Mouse (Mus musculus) layer of hippocampus, adult 2 months (tissue): ENCODE results near the gene R3hcc1l. TPM values are rescaled to one million over a fixed set of nuclear protein-coding genes. Genes with fewer than 3 reads are reported as not detected.

ENCODE experiments used
- DNase-seq, 2 experiments: peaks; one replicate each; pipeline ENCODE4 v3.0.0; 2022; ENCODE audit warnings: low spot score in 2 of 2
- H3K27ac ChIP-seq: fragments of 200-600 bp; 2 replicates; pipeline ENCODE4 v1.8.1; 2022
- H3K4me3 ChIP-seq: fragments of 200-600 bp; 2 replicates; pipeline ENCODE4 v1.8.1; 2022; ENCODE audit warnings: mild to moderate bottlenecking
- CTCF ChIP-seq: fragments of 200-600 bp; conservative IDR thresholded peaks from 2 replicates; pipeline ENCODE4 v1.8.1; 2022; ENCODE audit warnings: antibody characterized with exemption, mild to moderate bottlenecking, moderate library complexity
- total RNA-seq, 2 experiments: library from RNA; stranded (reverse); gene quantifications; 2 replicates each; pipeline ENCODE4 v1.2.3; 2021

R3hcc1l gene
- total RNA-seq, 2 experiments from 2014 or later: 27.4 to 27.5 TPM

DNA sequence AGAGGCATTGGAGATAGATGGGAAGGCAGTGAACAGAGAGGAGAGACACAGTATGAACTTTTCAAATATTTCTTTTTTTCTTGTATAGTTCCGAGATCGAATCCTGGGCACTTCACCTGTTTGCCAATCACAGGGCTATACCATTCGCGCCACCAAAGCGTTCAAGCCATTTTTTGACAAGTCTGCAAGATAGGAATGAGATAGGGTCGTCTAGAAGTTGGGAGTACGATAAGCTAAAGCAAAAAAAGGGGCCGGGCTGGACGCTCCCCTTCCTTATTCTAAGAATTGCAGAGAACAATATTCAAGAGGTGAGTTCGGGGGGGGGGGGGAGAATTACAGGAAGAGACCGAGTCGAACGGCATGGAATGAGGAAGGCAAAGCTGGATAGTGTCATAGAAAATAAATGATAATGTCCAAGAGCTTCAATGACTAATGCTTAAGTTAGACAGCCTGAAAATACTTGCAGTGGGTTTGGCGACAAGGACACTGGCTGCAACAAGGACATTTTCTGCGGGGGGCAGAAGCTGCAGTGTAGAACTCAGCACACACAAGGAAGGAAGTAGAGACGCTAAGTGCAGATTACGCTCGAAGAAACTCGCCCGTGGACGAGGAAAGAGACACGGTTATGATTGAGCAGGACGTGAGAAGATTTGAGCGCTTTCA lies 471 bp upstream of the R3hcc1l start:
- no peak for DNase-seq
- peak overlapping the region; percentile 99 for H3K4me3 ChIP-seq
- TF ChIP-seq CTCF: no peak
- peak overlapping the region; percentile 94 for H3K27ac ChIP-seq

DNA sequence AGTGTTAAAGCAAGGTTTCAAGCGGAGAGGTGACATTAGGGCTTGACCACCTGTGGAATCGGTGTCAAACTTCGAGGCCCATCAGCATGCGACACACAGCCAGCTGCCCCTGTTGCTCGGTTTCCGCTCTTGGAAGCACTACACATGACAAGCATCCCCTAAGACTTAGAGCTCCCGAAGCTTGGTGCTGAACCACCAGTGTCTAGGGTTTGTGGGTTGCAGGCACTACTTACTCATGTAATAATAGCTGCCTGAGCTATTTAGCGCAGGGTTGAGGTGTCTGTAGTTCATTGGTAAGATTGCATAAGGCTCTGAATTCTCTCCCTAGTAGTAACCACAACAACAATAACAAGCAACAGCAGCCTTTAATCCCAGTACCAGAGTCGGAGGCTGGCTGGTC lies 1.2 kb downstream of the R3hcc1l start:
- TF ChIP-seq CTCF: no peak
- DNase-seq: no peak
- Histone ChIP-seq H3K4me3 (peak overlapping the region; percentile 99), H3K27ac (no peak overlapping the region)

DNA sequence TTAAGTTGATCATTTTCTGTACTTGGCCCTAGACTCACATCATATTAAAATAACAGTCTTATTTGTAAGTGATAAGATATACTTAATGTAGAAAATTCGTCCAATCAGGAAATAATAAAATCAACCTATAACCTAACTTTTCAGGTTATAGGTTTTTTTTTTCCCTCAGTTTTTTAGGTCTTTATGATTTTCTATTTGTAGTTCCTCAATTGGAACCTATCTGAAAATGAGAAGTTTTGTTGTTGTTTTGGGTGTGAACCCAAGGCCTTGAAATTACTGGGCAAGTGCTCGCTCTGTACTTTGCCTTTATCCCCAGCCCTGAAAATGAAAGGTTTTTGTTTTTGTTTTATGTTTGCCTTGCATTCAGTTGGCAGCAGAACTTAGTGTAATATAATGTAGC lies 6.1 kb downstream of the R3hcc1l start:
- no peak for TF ChIP-seq CTCF
- Histone ChIP-seq H3K4me3 (no peak overlapping the region), H3K27ac (no peak overlapping the region)
- DNase-seq: no peak

DNA sequence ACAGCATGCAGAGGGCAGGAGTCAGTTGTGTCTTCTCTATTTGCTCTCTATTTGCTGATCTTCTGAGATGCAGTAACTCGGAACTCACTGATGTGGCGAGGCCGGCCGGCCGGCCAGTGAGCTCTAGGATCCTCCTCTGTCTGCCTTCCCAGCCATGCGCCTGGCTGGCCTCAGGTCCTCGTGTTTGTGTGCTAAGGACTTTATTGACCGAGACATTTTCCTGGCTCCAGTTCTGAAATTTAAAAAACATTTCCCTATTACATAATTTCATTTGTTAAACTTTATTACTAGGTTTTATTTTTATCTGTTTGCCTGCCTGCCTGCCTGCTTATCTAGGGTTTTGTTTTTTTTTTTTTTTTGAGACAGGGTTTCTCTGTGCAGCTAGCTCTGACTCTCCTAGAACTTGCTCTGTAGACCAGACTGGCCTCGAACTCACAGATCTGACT lies 11.5 kb downstream of the R3hcc1l start:
- TF ChIP-seq CTCF: no peak
- H3K4me3 ChIP-seq: no peak overlapping the region
- no peak for DNase-seq
- no peak overlapping the region for H3K27ac ChIP-seq

DNA sequence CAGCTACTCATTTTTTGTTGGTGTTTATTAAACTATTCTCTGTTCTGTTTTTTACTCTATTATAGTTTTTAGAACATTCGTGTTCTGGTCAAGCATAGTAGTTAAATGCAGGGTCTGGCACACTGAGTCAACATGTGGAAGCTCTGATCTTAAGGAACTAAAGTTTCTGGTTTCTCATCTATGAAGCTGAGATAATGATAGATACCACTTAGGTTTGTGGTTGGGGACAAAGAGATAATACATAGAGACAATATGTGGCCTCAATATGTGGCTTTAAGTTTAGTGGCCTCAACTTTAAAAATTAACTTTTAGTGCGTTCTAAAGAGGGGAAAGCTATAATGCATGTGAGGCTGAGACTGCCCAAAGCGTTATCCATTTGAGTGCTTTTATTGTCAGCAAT lies 15.9 kb downstream of the R3hcc1l start:
- H3K4me3 ChIP-seq: no peak overlapping the region
- no peak for DNase-seq
- TF ChIP-seq CTCF: no peak
- no peak overlapping the region for H3K27ac ChIP-seq

DNA sequence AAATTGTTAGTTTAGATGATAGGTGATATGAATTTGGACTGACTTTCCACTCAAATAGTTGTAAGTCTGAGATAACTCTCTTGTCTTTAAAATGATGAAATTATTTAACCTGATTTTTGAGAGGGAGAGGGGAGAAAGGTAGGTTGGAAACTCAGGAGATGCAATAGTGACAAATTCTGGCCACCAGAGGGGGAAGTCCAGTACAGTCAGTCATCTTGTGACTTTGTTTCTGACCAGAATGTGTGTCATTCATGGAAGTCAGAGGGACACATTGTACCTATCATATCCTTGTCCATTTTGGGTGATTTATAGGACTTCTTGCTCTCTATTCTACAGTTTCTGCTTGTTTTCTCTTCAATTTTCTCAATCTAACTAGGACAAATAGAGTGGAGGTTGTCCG lies 19.0 kb downstream of the R3hcc1l start:
- DNase-seq: no peak
- TF ChIP-seq CTCF: peak; percentile 59
- no peak overlapping the region for H3K4me3 ChIP-seq
- no peak overlapping the region for H3K27ac ChIP-seq

DNA sequence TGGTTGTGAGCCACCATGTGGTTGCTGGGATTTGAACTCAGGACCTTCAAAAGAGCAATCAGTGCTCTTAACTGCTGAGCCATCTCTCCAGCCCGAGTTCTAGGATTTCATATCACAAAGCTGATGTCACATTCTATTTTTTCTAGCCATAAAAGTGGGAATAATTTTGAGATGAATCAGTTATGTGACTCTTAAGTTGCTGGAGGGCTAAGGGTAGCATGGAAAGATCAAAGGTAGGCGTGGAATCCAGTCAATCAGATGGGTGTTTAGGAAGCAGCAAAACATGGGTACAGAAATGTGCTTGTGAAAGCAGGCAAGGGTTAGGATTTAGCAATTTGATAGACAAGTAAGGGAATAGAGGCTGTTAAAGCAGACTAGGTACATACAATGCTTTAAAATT lies 20.4 kb downstream of the R3hcc1l start:
- no peak for DNase-seq

DNA sequence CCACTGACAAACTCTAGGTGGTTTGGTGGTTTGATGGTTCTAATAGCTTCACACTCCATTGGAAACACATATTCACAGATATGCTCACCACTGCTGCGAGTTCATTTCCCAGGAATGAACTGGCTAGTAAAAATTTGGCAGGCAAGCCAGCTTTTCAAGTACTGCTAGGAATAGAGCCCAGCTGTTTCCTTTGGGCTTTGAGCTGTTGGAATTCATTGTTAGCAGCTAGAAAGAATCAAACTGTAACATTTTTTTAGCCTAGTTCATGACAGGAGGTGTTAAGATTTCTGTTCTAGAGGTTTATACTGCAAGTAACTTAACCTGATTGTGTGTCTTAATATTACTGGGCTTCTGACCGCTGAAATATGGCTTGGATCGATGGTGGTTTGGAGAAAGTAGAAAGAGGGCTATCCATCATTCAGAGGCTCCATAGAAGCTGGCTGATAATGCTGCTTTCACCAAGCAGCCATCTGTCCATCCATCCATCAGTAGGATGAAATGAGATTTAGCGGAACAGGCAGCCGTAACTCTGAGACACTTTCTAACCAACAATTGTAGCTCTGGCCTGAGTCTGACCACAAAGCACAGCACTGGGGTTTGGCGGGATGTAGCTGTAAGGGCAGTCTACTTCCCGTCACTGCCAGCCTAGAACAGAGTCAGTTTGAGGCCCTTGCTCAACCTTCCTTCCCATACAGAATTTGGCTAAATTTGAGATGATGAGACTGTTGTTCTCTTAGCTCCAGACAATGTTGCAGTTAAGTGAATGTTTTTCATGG lies 21.0 kb downstream of the R3hcc1l start:
- no peak for DNase-seq
- H3K27ac ChIP-seq: peak overlapping the region; percentile 57
- no peak overlapping the region for H3K4me3 ChIP-seq
- no peak for TF ChIP-seq CTCF

More for the DNA sequence above, 20.4 kb downstream of the R3hcc1l start:
- no peak for TF ChIP-seq CTCF
- Histone ChIP-seq H3K4me3 (no peak overlapping the region), H3K27ac (peak overlapping the region; percentile 57; the same call in 1 of the 2 replicates)

DNA sequence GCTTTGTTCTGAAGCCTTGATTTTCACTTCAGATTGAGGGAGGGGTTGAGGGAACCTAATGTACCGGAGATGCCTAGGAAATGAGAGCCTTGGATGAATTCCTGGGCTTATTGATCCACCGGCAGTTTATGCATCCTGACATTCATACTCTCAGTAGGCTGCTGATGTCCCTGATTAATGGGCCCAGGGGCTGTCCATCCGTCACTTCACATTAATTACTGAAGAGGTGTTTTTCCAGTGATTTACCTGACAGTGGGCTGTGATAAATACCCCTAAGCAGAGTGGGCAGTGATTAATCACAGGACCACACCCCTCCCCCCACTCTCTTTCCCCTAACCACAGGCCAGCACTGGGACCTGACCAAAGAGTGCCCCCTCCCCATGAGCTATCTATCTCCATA lies 22.1 kb downstream of the R3hcc1l start:
- no peak for TF ChIP-seq CTCF
- DNase-seq: no peak
- no peak overlapping the region for H3K4me3 ChIP-seq
- no peak overlapping the region for H3K27ac ChIP-seq

DNA sequence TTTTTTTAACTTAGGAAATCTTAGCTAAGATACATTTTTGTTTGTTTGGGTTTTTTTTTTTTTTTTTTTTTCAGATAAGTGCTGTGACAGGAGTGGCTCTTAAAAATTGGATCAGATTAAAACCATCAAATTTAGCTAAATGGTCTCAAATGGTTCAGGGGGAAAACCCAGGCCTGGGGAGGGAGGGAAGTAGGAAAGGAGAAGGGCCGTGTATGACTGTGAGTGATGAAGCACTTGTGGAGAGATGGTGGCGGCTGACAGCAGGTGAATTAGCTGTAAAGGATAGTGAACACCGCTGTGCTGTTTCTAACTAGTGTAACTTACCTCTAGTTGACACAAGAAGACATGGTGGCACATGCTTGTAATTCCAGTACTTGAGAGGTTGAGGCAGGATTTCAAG lies 40.1 kb downstream of the R3hcc1l start:
- H3K27ac ChIP-seq: no peak overlapping the region
- no peak for DNase-seq
- no peak for TF ChIP-seq CTCF
- H3K4me3 ChIP-seq: no peak overlapping the region

DNA sequence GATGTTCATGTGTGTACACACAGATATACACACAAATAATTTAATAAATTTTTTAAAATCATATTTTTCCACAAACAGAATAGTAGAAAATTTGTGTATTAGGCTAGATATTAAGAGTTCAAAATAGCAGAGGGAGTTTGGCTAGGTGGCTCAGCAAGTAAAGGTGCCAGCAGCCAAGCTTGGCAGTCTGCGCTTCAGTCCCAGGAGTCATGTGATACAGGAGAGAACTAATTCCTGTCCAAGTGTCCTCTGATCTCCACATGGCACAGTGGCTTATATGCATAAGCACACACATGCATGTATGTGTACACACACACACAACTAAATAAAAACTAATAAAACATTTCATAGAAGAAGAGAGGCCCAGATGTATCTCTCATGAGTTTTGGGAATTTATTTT lies 43.4 kb downstream of the R3hcc1l start:
- Histone ChIP-seq H3K4me3 (no peak overlapping the region), H3K27ac (no peak overlapping the region)
- DNase-seq: no peak
- no peak for TF ChIP-seq CTCF

DNA sequence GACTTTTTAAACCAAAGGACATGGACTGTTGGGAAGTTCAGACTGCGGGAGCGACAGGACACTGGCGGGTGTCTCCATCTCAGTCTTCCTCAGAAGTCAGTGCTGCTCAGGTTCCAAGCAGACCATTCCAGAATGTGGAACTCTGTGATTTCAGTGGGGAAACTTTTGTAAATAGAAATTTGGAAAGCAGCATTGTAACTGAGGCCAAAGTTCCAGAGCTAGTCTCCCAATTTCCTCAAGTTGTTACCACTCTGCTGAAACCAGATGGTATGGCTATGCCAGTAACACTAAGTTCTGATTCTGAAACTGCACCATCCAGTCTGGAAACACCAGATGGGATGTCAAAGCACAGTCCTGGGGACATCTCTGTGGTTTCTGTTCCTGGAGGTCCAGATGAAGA lies 44.4 kb downstream of the R3hcc1l start:
- DNase-seq: no peak
- Histone ChIP-seq H3K4me3 (no peak overlapping the region), H3K27ac (no peak overlapping the region; the same call in 1 of the 2 replicates)
- TF ChIP-seq CTCF: no peak

DNA sequence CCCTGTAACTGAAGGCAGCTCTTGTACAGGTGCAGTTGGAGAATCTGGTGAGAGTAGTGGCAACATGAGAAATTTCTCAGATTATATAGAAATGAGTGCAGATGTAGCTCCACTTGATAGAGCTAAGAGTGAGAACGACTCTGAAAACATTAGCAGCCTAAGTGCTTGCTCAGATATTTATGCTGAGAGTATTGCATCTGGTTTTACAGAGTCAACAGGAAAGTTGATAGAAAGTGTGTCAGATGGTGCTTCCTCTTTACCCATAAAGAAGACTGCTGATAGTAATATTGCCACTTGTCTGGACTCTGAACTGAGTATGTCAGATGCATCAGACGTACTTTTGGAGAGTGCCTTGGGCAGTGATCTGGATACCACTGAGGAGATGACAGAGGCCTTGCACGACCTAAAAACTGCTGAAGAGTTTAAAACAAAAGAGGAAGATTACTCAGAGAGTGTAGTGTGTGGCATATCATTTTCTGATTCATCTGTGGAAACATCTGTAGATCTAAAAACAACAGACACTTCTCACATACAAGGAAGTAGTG lies 45.2 kb downstream of the R3hcc1l start:
- no peak for DNase-seq
- Histone ChIP-seq H3K27ac (no peak overlapping the region), H3K4me3 (no peak overlapping the region)
- no peak for TF ChIP-seq CTCF
